Mouse (Mus musculus) midbrain, embryonic 12.5 days (tissue): ENCODE results near the gene Gfpt2. TPM values are rescaled to one million over a fixed set of nuclear protein-coding genes. Genes with fewer than 3 reads are reported as not detected.

Experiments used
- ATAC-seq: fragments of 200-750 bp; cut with Nextera tagmentation; 2 replicates; pipeline ENCODE4 v1.8.0; 2017; ENCODE audit warnings: low read depth, moderate TSS enrichment, moderate library complexity; ENCODE audit not compliant: low FRiP score
- H3K27ac ChIP-seq: fragments of 300-500 bp; sonication (generic); replicated peaks from 2 replicates; pipeline ENCODE4 v1.5.1; 2016; ENCODE audit warnings: mild to moderate bottlenecking
- H3K27me3 ChIP-seq: fragments of 300-500 bp; sonication (generic); 2 replicates; pipeline ENCODE4 v1.6.1; 2016; ENCODE audit warnings: mild to moderate bottlenecking
- H3K36me3 ChIP-seq: fragments of 300-500 bp; sonication (generic); 2 replicates; pipeline ENCODE4 v1.6.1; 2016
- H3K4me1 ChIP-seq: fragments of 300-500 bp; sonication (generic); 2 replicates; pipeline ENCODE4 v1.6.1; 2016
- H3K4me2 ChIP-seq: fragments of 300-500 bp; sonication (generic); replicated peaks from 2 replicates; pipeline ENCODE4 v1.6.1; 2016; ENCODE audit warnings: mild to moderate bottlenecking, moderate library complexity
- H3K4me3 ChIP-seq: fragments of 300-500 bp; sonication (generic); 2 replicates; pipeline ENCODE4 v1.5.1; 2016; ENCODE audit warnings: mild to moderate bottlenecking
- H3K9ac ChIP-seq: fragments of 300-500 bp; sonication (generic); replicated peaks from 2 replicates; pipeline ENCODE4 v1.6.1; 2016; ENCODE audit warnings: mild to moderate bottlenecking, moderate library complexity
- H3K9me3 ChIP-seq: fragments of 300-500 bp; sonication (generic); 2 replicates; pipeline ENCODE4 v1.6.1; 2016; ENCODE audit warnings: mild to moderate bottlenecking
- WGBS: fragments of 180-500 bp; shearing (Covaris S2); methylation state at CpG from one replicate; pipeline ENCODE4 v1.1.7; 2016; 5-methylcytosine and 5-hydroxymethylcytosine counted together
- polyA plus RNA-seq: library from polyadenylated mRNA; unstranded; fragments of >200 nt; fragmentation: Nextera tagmentation; extraction: Ambion mirVana; gene quantifications from 2 replicates; pipeline ENCODE4 v1.2.1, GENCODE M21; 2016

Gene Gfpt2
- polyA plus RNA-seq, 1 experiment from 2014 or later: 11.3 TPM

- Histone ChIP-seq H3K4me3 (peak overlapping the region; percentile 89), H3K9me3 (no peaks in the 10 kb centered on the region), H3K4me1 (peaks cover 23% of the 10 kb centered on the region), H3K36me3 (peaks cover 12% of the 10 kb centered on the region), H3K27me3 (no peaks in the 10 kb centered on the region), H3K9ac (peak overlapping the region; percentile 50; the same call in 1 of the 2 replicates), H3K4me2 (peak overlapping the region; percentile 90), H3K27ac (peak overlapping the region; percentile 87)
- 41% methylated on average over 11 of the region's 11 CpGs for WGBS
- ATAC-seq: peak; percentile 8; the same call in 1 of the 2 replicates
Measured at GRCm38 (mm10) chr11:49845958-49846357, 52.0 kb downstream of the Gfpt2 start.

GRCm38 (mm10) chr11:49846401-49847070, 52.6 kb downstream of the Gfpt2 start, which contains the start of gene Mapk9:
Gene Mapk9 (plus strand): TSS chr11:49846751.
- H3K27me3 ChIP-seq: no peaks in the 10 kb centered on the region
- H3K36me3 ChIP-seq: peaks cover 12% of the 10 kb centered on the region
- H3K4me3 ChIP-seq: peak within 1 kb of the TSS; percentile 89
- peak within 1 kb of the TSS; percentile 90 for H3K4me2 ChIP-seq
- WGBS: under 1% methylated on average over 56 of the region's 68 CpGs
- H3K27ac ChIP-seq: peak within 1 kb of the TSS; percentile 87
- H3K9ac ChIP-seq: peak within 1 kb of the TSS; percentile 94
- H3K9me3 ChIP-seq: no peaks in the 10 kb centered on the region
- peak; percentile 97 for ATAC-seq
- H3K4me1 ChIP-seq: peaks cover 23% of the 10 kb centered on the region

GRCm38 (mm10) chr11:49847071-49847810, 53.3 kb downstream of the Gfpt2 start:
- Histone ChIP-seq H3K9me3 (no peaks in the 10 kb centered on the region), H3K27me3 (no peaks in the 10 kb centered on the region), H3K4me2 (peak overlapping the region; percentile 90), H3K36me3 (peaks cover 12% of the 10 kb centered on the region), H3K27ac (peak overlapping the region; percentile 87), H3K4me1 (peaks cover 23% of the 10 kb centered on the region), H3K4me3 (peak overlapping the region; percentile 89), H3K9ac (peak overlapping the region; percentile 94)
- 9% methylated on average over 29 of the region's 29 CpGs for WGBS
- no peak for ATAC-seq

- H3K4me3 ChIP-seq: peak overlapping the region; percentile 89
- no peak overlapping the region for H3K27ac ChIP-seq
- H3K4me1 ChIP-seq: peaks cover 23% of the 10 kb centered on the region
- WGBS: 74% methylated on average over 2 of the region's 2 CpGs
- no peaks in the 10 kb centered on the region for H3K27me3 ChIP-seq
- ATAC-seq: no peak
- H3K9me3 ChIP-seq: no peaks in the 10 kb centered on the region
- peak overlapping the region; percentile 94 for H3K9ac ChIP-seq
- H3K36me3 ChIP-seq: peaks cover 12% of the 10 kb centered on the region
- H3K4me2 ChIP-seq: peak overlapping the region; percentile 90
Measured at GRCm38 (mm10) chr11:49847811-49848078, 53.8 kb downstream of the Gfpt2 start.

- Histone ChIP-seq H3K27me3 (no peaks in the 10 kb centered on the region), H3K36me3 (peaks cover 12% of the 10 kb centered on the region), H3K4me3 (no peak overlapping the region), H3K9ac (peak overlapping the region; percentile 94), H3K4me1 (peaks cover 23% of the 10 kb centered on the region), H3K27ac (no peak overlapping the region), H3K9me3 (no peaks in the 10 kb centered on the region), H3K4me2 (peak overlapping the region; percentile 90)
- ATAC-seq: no peak
- 73% methylated on average over 4 of the region's 4 CpGs for WGBS
Measured at GRCm38 (mm10) chr11:49848080-49848815, 54.3 kb downstream of the Gfpt2 start.

GRCm38 (mm10) chr11:49850331-49850730, 56.4 kb downstream of the Gfpt2 start:
- Histone ChIP-seq H3K9me3 (no peaks in the 10 kb centered on the region), H3K4me2 (no peak overlapping the region), H3K36me3 (peaks cover 18% of the 10 kb centered on the region), H3K27me3 (no peaks in the 10 kb centered on the region), H3K4me3 (no peak overlapping the region), H3K9ac (no peak overlapping the region), H3K4me1 (peaks cover 23% of the 10 kb centered on the region), H3K27ac (no peak overlapping the region)
- no peak for ATAC-seq
- 90% methylated on average over 7 of the region's 7 CpGs for WGBS

GRCm38 (mm10) chr11:49855144-49855543, 61.2 kb downstream of the Gfpt2 start:
- Histone ChIP-seq H3K4me1 (no peaks in the 10 kb centered on the region), H3K4me2 (no peak overlapping the region), H3K27ac (no peak overlapping the region), H3K9ac (no peak overlapping the region), H3K4me3 (no peak overlapping the region), H3K36me3 (peaks cover 13% of the 10 kb centered on the region), H3K9me3 (no peaks in the 10 kb centered on the region), H3K27me3 (no peaks in the 10 kb centered on the region)
- 74% methylated on average over 5 of the region's 5 CpGs for WGBS
- no peak for ATAC-seq

GRCm38 (mm10) chr11:49861139-49861538, 67.2 kb downstream of the Gfpt2 start:
- Histone ChIP-seq H3K9ac (no peak overlapping the region), H3K9me3 (no peaks in the 10 kb centered on the region)

GRCm38 (mm10) chr11:49863926-49864325, 69.9 kb downstream of the Gfpt2 start:
- no peaks in the 10 kb centered on the region for H3K4me1 ChIP-seq
- no peak overlapping the region for H3K4me2 ChIP-seq
- no peaks in the 10 kb centered on the region for H3K9me3 ChIP-seq
- no peak overlapping the region for H3K27ac ChIP-seq
- ATAC-seq: no peak
- H3K27me3 ChIP-seq: no peaks in the 10 kb centered on the region
- H3K36me3 ChIP-seq: peaks cover 11% of the 10 kb centered on the region; the same call in 1 of the 2 replicates
- H3K9ac ChIP-seq: no peak overlapping the region
- no peak overlapping the region for H3K4me3 ChIP-seq

More at GRCm38 (mm10) chr11:49861139-49861538, 67.2 kb downstream of the Gfpt2 start:
- H3K4me1 ChIP-seq: no peaks in the 10 kb centered on the region
- H3K27ac ChIP-seq: no peak overlapping the region
- no peaks in the 10 kb centered on the region for H3K36me3 ChIP-seq
- no peaks in the 10 kb centered on the region for H3K27me3 ChIP-seq
- WGBS: 90% methylated on average over 4 of the region's 4 CpGs
- ATAC-seq: no peak
- no peak overlapping the region for H3K4me2 ChIP-seq
- no peak overlapping the region for H3K4me3 ChIP-seq

- Histone ChIP-seq H3K27ac (no peak overlapping the region), H3K9me3 (no peaks in the 10 kb centered on the region), H3K4me1 (no peaks in the 10 kb centered on the region), H3K36me3 (peaks cover 26% of the 10 kb centered on the region), H3K9ac (no peak overlapping the region), H3K27me3 (no peaks in the 10 kb centered on the region), H3K4me3 (no peak overlapping the region), H3K4me2 (no peak overlapping the region)
- ATAC-seq: no peak
- WGBS: 88% methylated on average over 5 of the region's 5 CpGs
Measured at GRCm38 (mm10) chr11:49867320-49867719, 73.3 kb downstream of the Gfpt2 start.

- Histone ChIP-seq H3K9ac (no peak overlapping the region), H3K27me3 (no peaks in the 10 kb centered on the region), H3K27ac (no peak overlapping the region), H3K9me3 (no peaks in the 10 kb centered on the region), H3K4me3 (no peak overlapping the region), H3K4me2 (no peak overlapping the region), H3K36me3 (peaks cover 39% of the 10 kb centered on the region), H3K4me1 (no peaks in the 10 kb centered on the region)
- peak; percentile 60; the same call in 1 of the 2 replicates for ATAC-seq
Measured at GRCm38 (mm10) chr11:49869762-49870161, 75.8 kb downstream of the Gfpt2 start.

GRCm38 (mm10) chr11:49871914-49872313, 77.9 kb downstream of the Gfpt2 start:
- no peaks in the 10 kb centered on the region for H3K27me3 ChIP-seq
- H3K4me2 ChIP-seq: no peak overlapping the region
- H3K9me3 ChIP-seq: no peaks in the 10 kb centered on the region
- WGBS: 64% methylated on average over 6 of the region's 6 CpGs
- no peak overlapping the region for H3K27ac ChIP-seq
- peaks cover 42% of the 10 kb centered on the region for H3K36me3 ChIP-seq
- H3K4me1 ChIP-seq: no peaks in the 10 kb centered on the region
- H3K4me3 ChIP-seq: no peak overlapping the region
- no peak for ATAC-seq
- no peak overlapping the region for H3K9ac ChIP-seq
